Mouse (Mus musculus) urinary bladder, postnatal 14 days (tissue): Measurements from ENCODE around the gene Vmn2r50.
"Not testable (repeated sequence)": the region's sequence is repeated elsewhere in the genome, so short reads cannot be mapped to it uniquely, and the experiment has no call there.

Experiments
- DNase-seq: peaks from one replicate; pipeline ENCODE4 v3.0.0; 2021; ENCODE audit warnings: low spot score

Gene Vmn2r50

GRCm38 (mm10) chr7:10053196-10053595 lies at the start of gene Vmn2r50:
Vmn2r50 (minus strand) TSS chr7:10053296.
- not testable (repeated sequence) for DNase-seq

GRCm38 (mm10) chr7:9992157-9992556 lies 60.9 kb downstream of the Vmn2r50 start, which contains the start of gene Vmn2r49:
Vmn2r49 (minus strand) TSS chr7:9992257.
- not testable (repeated sequence) for DNase-seq
